Mouse (Mus musculus): ENCODE measurements around the gene Gpr3. TPM values are rescaled to one million over a fixed set of nuclear protein-coding genes. Genes with fewer than 3 reads are reported as not detected.

Gene Gpr3
- polyA plus RNA-seq, 1 experiment: 0.40 TPM

- Histone ChIP-seq H3K4me2 (ENCODE audit: low read depth) (peak overlapping the region; percentile 53), H3K4me3 (no peak overlapping the region), H3ac (ENCODE audit: control insufficient read depth, insufficient read length) (no peak overlapping the region), H3K79me2 (ENCODE audit: control insufficient read depth, insufficient read depth) (peaks cover 95% of the 10 kb centered on the region), H3K27me3 (ENCODE audit: control insufficient read depth, insufficient read depth, insufficient read length) (no peaks in the 10 kb centered on the region), H3K36me3 (ENCODE audit: control insufficient read depth, insufficient read depth) (no peaks in the 10 kb centered on the region)
- TF ChIP-seq POLR2AphosphoS2 (IDR thresholded peaks at IDR 0.05; ENCODE audit: insufficient read length, low read depth) (no peak), TCF12 (IDR thresholded peaks at IDR 0.05; ENCODE audit: insufficient read depth, poor library complexity, severe bottlenecking) (no peak), POLR2A (IDR thresholded peaks at IDR 0.05; ENCODE audit: insufficient read length, low read depth) (no peak), MYOD1 (IDR thresholded peaks at IDR 0.05; ENCODE audit: control insufficient read depth in 1 of 3, insufficient read length in 2 of 3, low read depth in 2 of 3) (no peak), USF1 (IDR thresholded peaks at IDR 0.05; ENCODE audit: low read depth) (no peak), MAX (IDR thresholded peaks at IDR 0.05; ENCODE audit: low read depth) (no peak), REST (IDR thresholded peaks at IDR 0.05; ENCODE audit: insufficient read depth, insufficient read length) (no peak), TCF3 (IDR thresholded peaks at IDR 0.05; ENCODE audit: insufficient read length, low read depth) (no peak), CEBPB (IDR thresholded peaks at IDR 0.05; ENCODE audit: insufficient read depth, poor library complexity, severe bottlenecking) (no peak), MYOG (IDR thresholded peaks at IDR 0.05; ENCODE audit: control insufficient read depth in 1 of 3, insufficient read depth in 1 of 3, insufficient read length in 2 of 3, low read depth in 2 of 3) (no peak), SRF (IDR thresholded peaks at IDR 0.05; ENCODE audit: control insufficient read depth, insufficient read length, low read depth) (no peak), E2F4 (IDR thresholded peaks at IDR 0.05; ENCODE audit: insufficient read depth) (no peak)
Measured at GRCm38 (mm10) chr4:133170056-133170524, 42.2 kb downstream of the Gpr3 start.

DNA sequence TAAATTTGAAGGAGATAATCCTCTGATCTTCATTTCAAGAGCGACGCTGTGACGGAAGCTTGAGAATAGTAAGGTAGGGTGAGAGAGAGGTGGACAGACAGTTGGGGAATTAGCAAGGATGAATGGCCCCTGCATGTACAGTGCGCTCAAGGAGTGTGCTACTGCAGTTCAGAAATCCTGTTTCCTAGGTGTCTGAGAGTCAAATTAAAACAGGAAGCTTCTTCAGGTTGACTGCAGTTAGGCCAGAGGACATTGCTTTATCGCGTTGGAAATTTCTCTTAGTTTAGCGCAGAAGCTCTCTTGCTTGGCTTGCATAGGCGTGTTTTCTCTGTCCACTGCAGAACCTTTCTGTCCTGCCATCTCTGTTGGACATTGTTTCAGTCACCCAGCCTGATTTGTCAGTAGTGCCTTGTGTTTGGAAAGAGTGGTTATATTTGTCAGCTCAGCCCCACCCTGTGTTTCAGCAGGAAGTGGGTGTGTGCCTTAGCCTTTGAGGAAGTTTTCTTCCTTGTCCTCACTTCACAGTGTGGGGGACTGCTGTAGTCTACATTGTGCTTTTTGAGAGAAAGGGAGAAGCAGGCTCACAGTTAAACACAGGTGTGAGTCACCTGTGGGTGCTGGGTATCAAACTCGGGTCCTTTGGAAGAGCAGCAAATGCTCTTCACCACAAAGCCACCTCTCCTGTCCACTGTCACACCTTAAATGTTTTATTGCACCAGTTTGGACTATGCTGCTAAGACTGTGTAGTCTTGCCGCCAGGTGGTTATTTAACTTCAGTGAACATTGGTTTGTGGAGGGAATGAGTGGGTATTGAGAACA lies 42.9 kb downstream of the Gpr3 start:
- H3K36me3 ChIP-seq (ENCODE audit: control insufficient read depth, insufficient read depth): no peaks in the 10 kb centered on the region
- H3K4me2 ChIP-seq (ENCODE audit: low read depth): peak overlapping the region; percentile 53
- no peak overlapping the region for H3ac ChIP-seq (ENCODE audit: control insufficient read depth, insufficient read length)
- peaks cover 95% of the 10 kb centered on the region for H3K79me2 ChIP-seq (ENCODE audit: control insufficient read depth, insufficient read depth)
- no peaks in the 10 kb centered on the region for H3K27me3 ChIP-seq (ENCODE audit: control insufficient read depth, insufficient read depth, insufficient read length)
- TF ChIP-seq TCF3 (IDR thresholded peaks at IDR 0.05; ENCODE audit: insufficient read length, low read depth) (no peak), MYOD1 (IDR thresholded peaks at IDR 0.05; ENCODE audit: control insufficient read depth in 1 of 3, insufficient read length in 2 of 3, low read depth in 2 of 3) (no peak), USF1 (IDR thresholded peaks at IDR 0.05; ENCODE audit: low read depth) (no peak), MAX (IDR thresholded peaks at IDR 0.05; ENCODE audit: low read depth) (no peak), TCF12 (IDR thresholded peaks at IDR 0.05; ENCODE audit: insufficient read depth, poor library complexity, severe bottlenecking) (no peak), MYOG (IDR thresholded peaks at IDR 0.05; ENCODE audit: control insufficient read depth in 1 of 3, insufficient read depth in 1 of 3, insufficient read length in 2 of 3, low read depth in 2 of 3) (no peak), SRF (IDR thresholded peaks at IDR 0.05; ENCODE audit: control insufficient read depth, insufficient read length, low read depth) (no peak), REST (IDR thresholded peaks at IDR 0.05; ENCODE audit: insufficient read depth, insufficient read length) (no peak), CEBPB (IDR thresholded peaks at IDR 0.05; ENCODE audit: insufficient read depth, poor library complexity, severe bottlenecking) (no peak), POLR2AphosphoS2 (IDR thresholded peaks at IDR 0.05; ENCODE audit: insufficient read length, low read depth) (no peak), POLR2A (IDR thresholded peaks at IDR 0.05; ENCODE audit: insufficient read length, low read depth) (no peak), E2F4 (IDR thresholded peaks at IDR 0.05; ENCODE audit: insufficient read depth) (no peak)
- H3K4me3 ChIP-seq: no peak overlapping the region

DNA sequence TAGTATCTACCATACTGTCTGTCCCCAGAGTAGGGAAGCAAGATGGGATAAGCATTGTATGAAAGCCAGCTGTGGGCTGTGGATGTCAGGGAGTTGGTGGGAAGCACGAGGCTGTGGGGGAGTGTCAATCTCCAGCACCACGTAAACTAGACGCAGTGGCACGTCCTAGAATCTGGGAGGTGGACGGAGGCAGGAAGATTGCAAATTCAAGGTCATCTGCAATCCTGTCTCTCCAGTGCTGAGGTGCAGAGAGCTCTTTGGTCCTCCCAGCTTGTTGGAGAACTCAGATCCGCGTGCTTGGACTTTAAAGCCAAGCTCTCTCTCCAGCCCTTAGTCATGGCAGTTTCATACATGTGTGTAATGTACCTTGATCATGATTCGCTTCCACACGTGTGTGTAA lies 45.6 kb downstream of the Gpr3 start:
- Histone ChIP-seq H3K27me3 (ENCODE audit: control insufficient read depth, insufficient read depth, insufficient read length) (no peaks in the 10 kb centered on the region), H3K4me3 (no peak overlapping the region), H3K4me2 (ENCODE audit: low read depth) (no peak overlapping the region), H3K79me2 (ENCODE audit: control insufficient read depth, insufficient read depth) (peaks cover 95% of the 10 kb centered on the region), H3ac (ENCODE audit: control insufficient read depth, insufficient read length) (no peak overlapping the region), H3K36me3 (ENCODE audit: control insufficient read depth, insufficient read depth) (no peaks in the 10 kb centered on the region)
- TF ChIP-seq POLR2A (IDR thresholded peaks at IDR 0.05; ENCODE audit: insufficient read length, low read depth): no peak
- TF ChIP-seq REST (IDR thresholded peaks at IDR 0.05; ENCODE audit: insufficient read depth, insufficient read length): no peak
- TF ChIP-seq TCF3 (IDR thresholded peaks at IDR 0.05; ENCODE audit: insufficient read length, low read depth): no peak
- no peak for TF ChIP-seq SRF (IDR thresholded peaks at IDR 0.05; ENCODE audit: control insufficient read depth, insufficient read length, low read depth)
- no peak for TF ChIP-seq E2F4 (IDR thresholded peaks at IDR 0.05; ENCODE audit: insufficient read depth)
- TF ChIP-seq MYOD1 (IDR thresholded peaks at IDR 0.05; ENCODE audit: control insufficient read depth in 1 of 3, insufficient read length in 2 of 3, low read depth in 2 of 3): no peak
- TF ChIP-seq MAX (IDR thresholded peaks at IDR 0.05; ENCODE audit: low read depth): no peak
- TF ChIP-seq CEBPB (IDR thresholded peaks at IDR 0.05; ENCODE audit: insufficient read depth, poor library complexity, severe bottlenecking): no peak

DNA sequence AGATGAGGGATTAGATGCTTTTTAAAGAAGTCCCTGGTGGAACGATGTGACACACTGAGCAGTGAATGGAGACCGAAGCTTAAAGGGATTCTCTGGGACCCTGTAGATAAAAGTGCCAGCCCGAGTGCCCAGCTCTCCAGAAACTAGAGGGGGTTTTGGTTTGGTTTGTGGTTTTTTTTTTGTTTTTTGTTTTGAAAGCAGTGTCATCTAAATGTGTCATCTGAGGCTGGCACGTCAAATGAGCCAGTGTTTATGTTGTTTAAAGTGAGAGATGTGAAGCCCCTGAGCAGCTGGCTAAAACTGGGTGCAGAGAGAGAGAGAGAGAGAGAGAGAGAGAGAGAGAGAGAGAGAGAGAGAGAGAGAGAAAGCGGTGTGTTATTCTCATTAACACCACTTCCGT lies 50.1 kb downstream of the Gpr3 start:
- Histone ChIP-seq H3K4me2 (ENCODE audit: low read depth) (no peak overlapping the region), H3K79me2 (ENCODE audit: control insufficient read depth, insufficient read depth) (peaks cover 99% of the 10 kb centered on the region), H3ac (ENCODE audit: control insufficient read depth, insufficient read length) (no peak overlapping the region), H3K27me3 (ENCODE audit: control insufficient read depth, insufficient read depth, insufficient read length) (no peaks in the 10 kb centered on the region), H3K36me3 (ENCODE audit: control insufficient read depth, insufficient read depth) (peaks cover 4% of the 10 kb centered on the region), H3K4me3 (no peak overlapping the region)
- TF ChIP-seq MYOG (IDR thresholded peaks at IDR 0.05; ENCODE audit: control insufficient read depth in 1 of 3, insufficient read depth in 1 of 3, insufficient read length in 2 of 3, low read depth in 2 of 3): no peak
- TF ChIP-seq E2F4 (IDR thresholded peaks at IDR 0.05; ENCODE audit: insufficient read depth): no peak
- no peak for TF ChIP-seq CEBPB (IDR thresholded peaks at IDR 0.05; ENCODE audit: insufficient read depth, poor library complexity, severe bottlenecking)
- TF ChIP-seq SRF (IDR thresholded peaks at IDR 0.05; ENCODE audit: control insufficient read depth, insufficient read length, low read depth): no peak
- no peak for TF ChIP-seq POLR2A (IDR thresholded peaks at IDR 0.05; ENCODE audit: insufficient read length, low read depth)
- TF ChIP-seq TCF3 (IDR thresholded peaks at IDR 0.05; ENCODE audit: insufficient read length, low read depth): no peak
- TF ChIP-seq MAX (IDR thresholded peaks at IDR 0.05; ENCODE audit: low read depth): no peak
- TF ChIP-seq MYOD1 (IDR thresholded peaks at IDR 0.05; ENCODE audit: control insufficient read depth in 1 of 3, insufficient read length in 2 of 3, low read depth in 2 of 3): no peak

All from myocyte (in vitro differentiated cells).